Mouse (Mus musculus): Measurements from ENCODE around the gene Prkar2b. TPM values are rescaled to one million over a fixed set of nuclear protein-coding genes. Genes with fewer than 3 reads are reported as not detected.

The Prkar2b gene
- polyA plus RNA-seq, 1 experiment = 16.2 TPM

DNA sequence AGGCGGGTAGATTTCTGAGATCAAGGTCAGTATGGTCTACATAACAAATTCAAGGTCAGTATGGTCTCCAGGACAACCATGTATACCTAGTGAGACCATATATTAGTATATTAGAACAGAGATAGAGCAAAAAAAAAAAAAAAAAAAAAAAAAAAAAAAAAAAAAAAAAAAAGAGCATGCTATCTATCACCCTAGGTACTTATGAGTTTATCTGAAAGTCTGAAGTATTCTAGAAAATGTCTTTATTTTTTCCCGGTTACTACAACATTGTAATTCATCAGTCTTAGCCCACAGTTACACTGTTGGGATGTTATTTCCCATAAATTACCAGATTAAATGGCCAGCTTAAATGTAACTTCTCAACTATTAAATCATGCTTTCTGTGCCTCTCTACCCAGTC lies 116.7 kb downstream of the Prkar2b start:
- TF ChIP-seq TCF3 (IDR thresholded peaks at IDR 0.05; ENCODE audit: insufficient read length, low read depth) (no peak), POLR2AphosphoS2 (IDR thresholded peaks at IDR 0.05; ENCODE audit: insufficient read length, low read depth) (no peak)
- H3K4me2 ChIP-seq (ENCODE audit: low read depth) = no peak overlapping the region
- H3K27me3 ChIP-seq (ENCODE audit: control insufficient read depth, insufficient read depth, insufficient read length) = no peaks in the 10 kb centered on the region
- H3ac ChIP-seq (ENCODE audit: control insufficient read depth, insufficient read length) = no peak overlapping the region
- peaks cover 54% of the 10 kb centered on the region for H3K79me2 ChIP-seq (ENCODE audit: control insufficient read depth, insufficient read depth)
- H3K4me3 ChIP-seq = no peak overlapping the region
- peaks cover 35% of the 10 kb centered on the region for H3K36me3 ChIP-seq (ENCODE audit: control insufficient read depth, insufficient read depth)

GRCm38 (mm10) chr12:31943020-31943654 lies 118.0 kb downstream of the Prkar2b start:
- no peak overlapping the region for H3K4me3 ChIP-seq
- TF ChIP-seq SRF (IDR thresholded peaks at IDR 0.05; ENCODE audit: control insufficient read depth, insufficient read length, low read depth) (no peak), CEBPB (IDR thresholded peaks at IDR 0.05; ENCODE audit: insufficient read depth, poor library complexity, severe bottlenecking) (no peak), MYOD1 (IDR thresholded peaks at IDR 0.05; ENCODE audit: control insufficient read depth in 1 of 3, insufficient read length in 2 of 3, low read depth in 2 of 3) (no peak), TCF3 (IDR thresholded peaks at IDR 0.05; ENCODE audit: insufficient read length, low read depth) (no peak), POLR2A (IDR thresholded peaks at IDR 0.05; ENCODE audit: insufficient read length, low read depth) (no peak), POLR2AphosphoS2 (IDR thresholded peaks at IDR 0.05; ENCODE audit: insufficient read length, low read depth) (no peak), REST (IDR thresholded peaks at IDR 0.05; ENCODE audit: insufficient read depth, insufficient read length) (no peak), MYOG (IDR thresholded peaks at IDR 0.05; ENCODE audit: control insufficient read depth in 1 of 3, insufficient read depth in 1 of 3, insufficient read length in 2 of 3, low read depth in 2 of 3) (no peak), MAX (IDR thresholded peaks at IDR 0.05; ENCODE audit: low read depth) (no peak), TCF12 (IDR thresholded peaks at IDR 0.05; ENCODE audit: insufficient read depth, poor library complexity, severe bottlenecking) (no peak), USF1 (IDR thresholded peaks at IDR 0.05; ENCODE audit: low read depth) (no peak), E2F4 (IDR thresholded peaks at IDR 0.05; ENCODE audit: insufficient read depth) (no peak)
- peaks cover 44% of the 10 kb centered on the region for H3K79me2 ChIP-seq (ENCODE audit: control insufficient read depth, insufficient read depth)
- H3ac ChIP-seq (ENCODE audit: control insufficient read depth, insufficient read length) = no peak overlapping the region
- no peaks in the 10 kb centered on the region for H3K27me3 ChIP-seq (ENCODE audit: control insufficient read depth, insufficient read depth, insufficient read length)
- H3K36me3 ChIP-seq (ENCODE audit: control insufficient read depth, insufficient read depth) = peaks cover 48% of the 10 kb centered on the region
- H3K4me2 ChIP-seq (ENCODE audit: low read depth) = no peak overlapping the region

GRCm38 (mm10) chr12:31939026-31939425 lies 122.1 kb downstream of the Prkar2b start:
- no peaks in the 10 kb centered on the region for H3K27me3 ChIP-seq (ENCODE audit: control insufficient read depth, insufficient read depth, insufficient read length)
- no peak overlapping the region for H3ac ChIP-seq (ENCODE audit: control insufficient read depth, insufficient read length)
- TF ChIP-seq MYOD1 (IDR thresholded peaks at IDR 0.05; ENCODE audit: control insufficient read depth in 1 of 3, insufficient read length in 2 of 3, low read depth in 2 of 3) = no peak
- TF ChIP-seq TCF12 (IDR thresholded peaks at IDR 0.05; ENCODE audit: insufficient read depth, poor library complexity, severe bottlenecking) = no peak
- no peak for TF ChIP-seq USF1 (IDR thresholded peaks at IDR 0.05; ENCODE audit: low read depth)
- no peak for TF ChIP-seq E2F4 (IDR thresholded peaks at IDR 0.05; ENCODE audit: insufficient read depth)
- TF ChIP-seq MYOG (IDR thresholded peaks at IDR 0.05; ENCODE audit: control insufficient read depth in 1 of 3, insufficient read depth in 1 of 3, insufficient read length in 2 of 3, low read depth in 2 of 3) = no peak
- TF ChIP-seq REST (IDR thresholded peaks at IDR 0.05; ENCODE audit: insufficient read depth, insufficient read length) = no peak
- TF ChIP-seq MAX (IDR thresholded peaks at IDR 0.05; ENCODE audit: low read depth) = no peak
- no peak for TF ChIP-seq TCF3 (IDR thresholded peaks at IDR 0.05; ENCODE audit: insufficient read length, low read depth)
- TF ChIP-seq CEBPB (IDR thresholded peaks at IDR 0.05; ENCODE audit: insufficient read depth, poor library complexity, severe bottlenecking) = no peak
- TF ChIP-seq POLR2A (IDR thresholded peaks at IDR 0.05; ENCODE audit: insufficient read length, low read depth) = no peak
- H3K36me3 ChIP-seq (ENCODE audit: control insufficient read depth, insufficient read depth) = peaks cover 81% of the 10 kb centered on the region
- H3K79me2 ChIP-seq (ENCODE audit: control insufficient read depth, insufficient read depth) = peaks cover 5% of the 10 kb centered on the region
- H3K4me3 ChIP-seq = no peak overlapping the region
- H3K4me2 ChIP-seq (ENCODE audit: low read depth) = no peak overlapping the region

- peaks cover 83% of the 10 kb centered on the region for H3K36me3 ChIP-seq (ENCODE audit: control insufficient read depth, insufficient read depth)
- no peak overlapping the region for H3K4me2 ChIP-seq (ENCODE audit: low read depth)
- H3ac ChIP-seq (ENCODE audit: control insufficient read depth, insufficient read length) = no peak overlapping the region
- H3K4me3 ChIP-seq = no peak overlapping the region
- no peak for TF ChIP-seq TCF3 (IDR thresholded peaks at IDR 0.05; ENCODE audit: insufficient read length, low read depth)
- no peak for TF ChIP-seq MAX (IDR thresholded peaks at IDR 0.05; ENCODE audit: low read depth)
- TF ChIP-seq REST (IDR thresholded peaks at IDR 0.05; ENCODE audit: insufficient read depth, insufficient read length) = no peak
- TF ChIP-seq MYOG (IDR thresholded peaks at IDR 0.05; ENCODE audit: control insufficient read depth in 1 of 3, insufficient read depth in 1 of 3, insufficient read length in 2 of 3, low read depth in 2 of 3) = no peak
- H3K79me2 ChIP-seq (ENCODE audit: control insufficient read depth, insufficient read depth) = peaks cover under 1% of the 10 kb centered on the region
- no peaks in the 10 kb centered on the region for H3K27me3 ChIP-seq (ENCODE audit: control insufficient read depth, insufficient read depth, insufficient read length)
Observed at GRCm38 (mm10) chr12:31938391-31938997, 122.6 kb downstream of the Prkar2b start.

GRCm38 (mm10) chr12:31937613-31938012 lies 123.5 kb downstream of the Prkar2b start:
- Histone ChIP-seq H3K36me3 (ENCODE audit: control insufficient read depth, insufficient read depth) (peaks cover 83% of the 10 kb centered on the region), H3K4me2 (ENCODE audit: low read depth) (no peak overlapping the region), H3K27me3 (ENCODE audit: control insufficient read depth, insufficient read depth, insufficient read length) (no peaks in the 10 kb centered on the region), H3K79me2 (ENCODE audit: control insufficient read depth, insufficient read depth) (no peaks in the 10 kb centered on the region), H3K4me3 (no peak overlapping the region), H3ac (ENCODE audit: control insufficient read depth, insufficient read length) (no peak overlapping the region)
- TF ChIP-seq TCF12 (IDR thresholded peaks at IDR 0.05; ENCODE audit: insufficient read depth, poor library complexity, severe bottlenecking) (no peak), TCF3 (IDR thresholded peaks at IDR 0.05; ENCODE audit: insufficient read length, low read depth) (no peak), MAX (IDR thresholded peaks at IDR 0.05; ENCODE audit: low read depth) (no peak), REST (IDR thresholded peaks at IDR 0.05; ENCODE audit: insufficient read depth, insufficient read length) (no peak), USF1 (IDR thresholded peaks at IDR 0.05; ENCODE audit: low read depth) (no peak), E2F4 (IDR thresholded peaks at IDR 0.05; ENCODE audit: insufficient read depth) (no peak), SRF (IDR thresholded peaks at IDR 0.05; ENCODE audit: control insufficient read depth, insufficient read length, low read depth) (no peak), MYOG (IDR thresholded peaks at IDR 0.05; ENCODE audit: control insufficient read depth in 1 of 3, insufficient read depth in 1 of 3, insufficient read length in 2 of 3, low read depth in 2 of 3) (no peak), POLR2A (IDR thresholded peaks at IDR 0.05; ENCODE audit: insufficient read length, low read depth) (no peak), POLR2AphosphoS2 (IDR thresholded peaks at IDR 0.05; ENCODE audit: insufficient read length, low read depth) (no peak), MYOD1 (IDR thresholded peaks at IDR 0.05; ENCODE audit: control insufficient read depth in 1 of 3, insufficient read length in 2 of 3, low read depth in 2 of 3) (no peak), CEBPB (IDR thresholded peaks at IDR 0.05; ENCODE audit: insufficient read depth, poor library complexity, severe bottlenecking) (no peak)
